Mouse (Mus musculus) left cerebral cortex, postnatal 36 days (tissue): ENCODE results near the gene Cpn1. TPM values are rescaled to one million over a fixed set of nuclear protein-coding genes. Genes with fewer than 3 reads are reported as not detected.
"Not testable (repeated sequence)": the region's sequence is repeated elsewhere in the genome, so short reads cannot be mapped to it uniquely, and the experiment has no call there.

Experiments used
- DNase-seq, 2 experiments: peaks; one replicate each; pipeline ENCODE4 v3.0.0; 2021 to 2022; ENCODE audit warnings: low spot score in 2 of 2, mixed read lengths in 1 of 2
- intact Hi-C: fragments of 180-260 bp; cut with DNase I; formaldehyde crosslinking; loops from one replicate; pipeline ENCODE4 v1.15.1; 2025
- total RNA-seq, 2 experiments: library from RNA; stranded (reverse); gene quantifications; 2 replicates each; pipeline ENCODE4 v1.2.3; 2021

The Cpn1 gene
- total RNA-seq, 2 experiments from 2014 or later: 0.17 to 0.48 TPM

DNA sequence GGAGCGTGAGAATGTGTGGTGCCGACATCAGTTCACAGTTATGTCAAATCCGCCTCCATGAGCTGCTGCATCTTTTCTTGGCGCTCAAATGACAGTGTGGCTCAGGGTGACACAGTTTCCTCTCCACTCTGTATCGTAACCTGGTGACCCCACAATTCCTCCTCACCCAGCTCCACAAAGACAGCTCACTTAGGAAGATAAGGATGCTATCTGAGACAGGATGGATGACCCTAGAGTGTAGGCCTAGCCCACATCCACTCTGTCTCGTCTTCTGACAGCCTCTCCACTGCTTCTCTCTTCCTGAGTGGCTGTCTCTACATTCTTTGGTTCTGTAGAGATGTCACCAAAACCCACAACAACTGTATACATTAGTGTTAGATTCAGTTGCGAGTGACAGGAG, 9.1 kb upstream of the Cpn1 start:
- no peak for DNase-seq
- intact Hi-C loops: no loop called here

DNA sequence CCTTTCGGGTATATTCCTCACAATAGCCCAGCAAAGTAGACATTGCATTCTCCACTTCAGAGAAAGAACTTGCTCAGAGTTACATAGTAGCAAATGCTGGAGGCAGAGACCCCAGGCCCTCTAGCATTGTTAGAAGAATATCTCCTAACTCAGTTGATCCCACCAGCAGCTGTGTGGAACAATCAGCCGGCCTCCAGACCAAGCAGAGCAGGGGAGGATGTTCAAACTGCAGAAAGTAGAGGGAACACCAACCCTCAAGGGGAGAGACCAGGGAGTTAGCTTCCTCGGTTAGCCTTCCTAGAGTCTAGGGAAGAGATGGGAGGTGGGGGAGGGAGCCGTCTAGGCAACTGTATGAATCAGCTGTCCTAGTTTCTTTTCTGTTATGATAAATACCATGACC, 6.1 kb upstream of the Cpn1 start:
- intact Hi-C loops: no loop called here
- no peak for DNase-seq

DNA sequence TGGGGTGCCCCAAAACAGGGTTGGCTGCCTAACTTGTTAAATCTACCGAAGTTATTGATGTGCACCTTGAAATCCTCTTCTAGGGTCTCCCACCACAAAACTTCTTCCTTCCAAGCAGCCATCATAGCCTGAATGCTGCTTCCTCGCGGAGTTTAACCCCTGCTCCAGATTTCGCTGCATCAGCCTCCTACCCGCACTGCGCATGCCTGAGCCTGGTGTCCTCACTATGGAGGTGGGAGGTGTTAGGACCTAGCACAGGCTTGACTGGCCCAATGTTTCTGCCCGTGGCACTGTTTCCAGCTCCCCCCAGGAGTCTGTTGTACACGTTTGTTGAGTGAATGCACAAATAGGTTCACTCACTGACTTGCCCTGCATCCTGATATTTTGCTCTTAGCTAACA, 4.0 kb upstream of the Cpn1 start:
- intact Hi-C loops: no loop called here
- DNase-seq: no peak

DNA sequence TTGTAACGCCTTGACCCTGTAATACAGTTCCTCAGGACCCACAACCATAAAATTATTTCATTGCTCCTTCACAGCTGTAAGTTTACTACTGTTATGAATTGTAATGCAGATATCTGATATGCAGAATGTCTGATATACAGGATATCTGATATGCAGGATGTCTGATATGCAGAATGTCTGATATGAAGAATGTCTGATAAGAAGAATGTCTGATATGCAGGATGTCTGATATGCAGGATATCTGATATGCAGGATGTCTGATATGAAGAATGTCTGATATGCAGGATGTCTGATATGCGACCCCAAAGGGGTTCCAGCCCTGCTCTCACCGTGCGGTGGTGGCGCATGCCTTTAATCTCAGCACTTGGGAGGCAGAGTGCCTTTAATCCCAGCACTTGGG, 4.4 kb downstream of the Cpn1 start:
- no peak for DNase-seq
- intact Hi-C loops: no loop called here

DNA sequence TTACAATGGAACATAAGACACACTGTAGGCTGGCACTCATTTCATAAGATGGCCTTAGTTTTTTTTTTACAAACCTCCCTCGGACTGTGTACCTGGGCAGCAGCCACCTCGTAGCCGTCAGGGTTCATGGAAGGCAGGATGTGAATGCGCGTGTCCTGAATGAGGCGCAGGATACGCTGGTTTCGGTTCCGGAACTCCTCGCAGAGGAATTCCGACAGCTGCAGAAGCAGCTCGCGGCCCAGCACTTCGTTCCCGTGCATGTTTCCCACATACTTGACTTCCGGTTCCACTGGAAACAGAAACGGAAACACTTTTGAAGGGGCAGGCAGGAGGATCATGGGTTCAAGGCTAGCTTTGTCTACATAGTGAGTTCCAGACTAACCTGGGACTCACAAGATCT, 5.6 kb downstream of the Cpn1 start:
- intact Hi-C loops: no loop called here

DNA sequence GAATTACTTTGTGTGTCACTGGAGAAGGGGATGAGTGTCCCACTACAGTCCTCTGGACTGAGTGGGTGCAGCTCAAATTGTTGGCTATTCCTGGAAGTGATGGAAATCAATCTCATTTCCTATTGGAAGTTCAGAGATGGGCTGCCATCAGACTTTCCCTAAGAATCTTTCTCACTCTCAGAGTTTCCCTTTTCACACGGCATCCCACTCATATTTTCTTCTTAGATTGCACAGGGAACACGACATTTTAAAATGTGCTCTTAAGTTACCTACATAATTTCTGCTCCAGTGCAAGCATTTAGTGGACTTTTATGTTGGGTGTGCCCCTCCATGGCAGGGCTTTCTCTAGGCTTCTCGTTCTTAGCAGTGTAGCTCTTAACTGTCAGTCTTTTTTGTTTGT, 8.6 kb downstream of the Cpn1 start:
- DNase-seq: no peak
- intact Hi-C loops: no loop called here

More for the DNA sequence above, 5.6 kb downstream of the Cpn1 start:
- DNase-seq: no peak

DNA sequence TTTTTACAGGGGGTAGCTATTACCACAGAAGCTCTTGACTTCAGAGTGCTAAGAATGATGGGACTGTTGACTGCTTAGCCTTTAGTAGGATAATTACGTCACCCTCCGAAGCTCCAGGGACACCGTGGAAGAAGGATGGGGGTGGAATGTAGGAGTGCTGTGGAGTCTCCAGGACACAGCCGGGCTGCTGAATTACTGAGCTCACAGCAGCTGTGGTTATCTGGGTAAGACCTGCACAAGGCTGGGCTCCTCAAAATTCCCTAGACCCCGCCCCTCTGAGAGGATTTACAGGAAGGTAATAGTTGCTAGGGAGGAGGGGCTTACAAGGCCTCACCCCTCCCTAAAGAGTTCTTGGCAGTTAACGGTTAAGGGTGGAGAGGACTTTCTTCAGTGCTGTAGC, 9.7 kb downstream of the Cpn1 start:
- intact Hi-C loops: no loop called here
- DNase-seq: no peak

DNA sequence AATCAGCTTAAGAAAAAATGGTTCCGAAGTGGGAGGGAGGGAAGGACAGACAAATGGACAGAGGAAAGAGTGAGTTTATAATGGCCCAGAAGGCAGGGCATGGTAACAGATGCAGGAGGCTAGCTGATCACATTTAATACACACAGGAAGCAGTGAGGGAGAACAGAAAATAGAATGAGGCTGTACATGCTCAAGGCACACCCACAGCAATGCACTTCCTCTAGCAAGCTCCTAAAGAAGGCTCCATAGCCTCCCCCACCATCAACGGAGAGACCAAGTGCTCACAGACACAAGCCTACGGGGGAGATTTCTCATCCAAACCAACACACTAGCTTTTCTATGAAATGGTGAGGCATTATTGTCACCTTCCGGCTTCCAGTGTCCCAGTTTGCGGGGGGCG, 12.1 kb downstream of the Cpn1 start:
- intact Hi-C loops: loop anchor here (5.0 kb wide), 1 partner anchor 33 kb away; no protein-coding TSS in a partner anchor
- DNase-seq: peak in 1 of 2 experiments; percentile 22

DNA sequence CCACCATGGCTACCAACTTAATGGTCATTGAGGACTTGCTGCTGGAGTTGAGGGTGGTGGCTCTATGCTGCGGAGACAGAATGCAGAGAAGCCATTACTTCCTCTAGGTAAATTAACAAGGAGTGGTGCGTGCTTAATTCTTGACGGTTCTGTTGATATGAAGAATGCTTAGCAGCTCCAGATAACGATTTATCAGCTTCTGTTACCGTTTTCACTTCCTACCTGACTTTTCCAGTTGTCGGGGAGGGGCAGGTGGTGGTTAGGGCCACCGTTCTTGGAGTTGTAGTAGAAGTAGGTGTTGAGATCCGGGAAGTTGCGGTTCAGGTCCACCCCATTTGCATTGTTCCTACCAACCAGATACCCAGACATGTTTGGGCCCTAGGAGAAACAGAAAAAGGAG, 12.6 kb downstream of the Cpn1 start:
- intact Hi-C loops: loop anchor here (5.0 kb wide), 1 partner anchor 34 kb away; no protein-coding TSS in a partner anchor

DNA sequence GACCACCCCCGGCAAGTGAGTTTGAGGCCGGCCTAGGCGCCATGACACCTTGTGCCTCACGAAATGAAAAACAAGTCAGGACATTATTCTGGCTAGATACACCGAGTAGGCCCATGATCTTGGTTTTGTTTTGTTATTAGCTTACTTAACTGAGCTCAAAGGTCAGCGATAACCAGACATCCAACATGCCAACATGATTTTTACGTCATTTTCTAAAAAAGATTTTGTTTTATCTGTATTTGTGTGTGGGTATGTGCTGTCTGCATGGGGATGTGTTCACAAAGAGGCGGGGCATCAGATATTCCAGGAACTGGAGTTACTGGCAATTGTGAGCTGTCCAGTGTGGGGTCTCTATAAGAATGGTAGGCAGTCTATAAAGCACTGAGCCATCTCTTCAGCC, 14.2 kb downstream of the Cpn1 start:
- DNase-seq: no peak
- intact Hi-C loops: loop anchor here (5.0 kb wide), 1 partner anchor 35 kb away; no protein-coding TSS in a partner anchor

More for the DNA sequence above, 12.6 kb downstream of the Cpn1 start:
- DNase-seq: no peak

DNA sequence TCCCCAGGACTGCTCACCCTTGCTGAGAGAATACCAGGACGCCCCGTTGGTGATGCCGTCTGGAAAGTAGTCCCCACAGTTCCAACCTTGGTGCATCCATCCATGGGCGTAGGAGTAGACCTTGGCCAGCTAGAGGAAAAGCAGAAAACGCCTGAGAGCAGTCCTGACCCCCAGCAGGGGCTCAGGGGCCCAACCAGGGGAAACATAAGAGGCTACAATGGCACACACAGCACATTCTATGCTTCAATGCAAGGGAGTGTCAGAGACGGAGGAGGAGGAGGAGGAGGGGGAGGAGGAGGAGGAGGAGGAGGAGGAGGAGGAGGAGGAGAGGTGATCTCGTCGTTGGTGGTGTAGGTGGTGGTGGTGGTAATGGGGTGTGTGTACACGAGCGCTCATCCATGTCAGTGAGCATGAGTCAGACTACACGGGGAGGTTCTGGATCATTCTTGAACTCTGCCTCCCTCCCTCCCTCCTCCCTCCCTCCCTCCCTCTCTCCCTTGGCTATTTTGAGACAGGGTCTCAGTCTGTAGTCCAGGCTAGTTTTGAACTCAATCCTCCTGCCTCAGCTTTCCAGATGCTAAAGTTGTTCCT, 17.8 kb downstream of the Cpn1 start:
- intact Hi-C loops: no loop called here
- no peak for DNase-seq

DNA sequence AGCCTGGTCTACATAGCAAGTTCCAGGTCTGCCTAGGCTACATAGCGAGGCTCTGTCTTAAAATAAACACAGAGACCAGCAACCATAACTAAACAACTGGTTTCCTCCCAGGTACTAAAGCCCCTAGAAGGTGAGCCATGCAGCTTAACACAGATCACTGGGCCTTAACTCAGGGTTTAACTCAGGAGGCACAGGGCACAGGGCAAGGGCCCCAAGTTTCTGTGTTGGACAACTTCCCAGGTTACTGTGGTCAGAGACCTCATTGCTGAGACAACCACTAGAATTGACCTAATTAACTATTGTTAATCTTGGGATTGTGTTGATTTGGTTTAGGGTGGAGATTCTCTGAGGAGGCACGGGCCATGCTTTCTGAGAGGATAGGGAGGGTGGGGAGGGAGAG, 19.9 kb downstream of the Cpn1 start:
- DNase-seq: no peak
- intact Hi-C loops: no loop called here

DNA sequence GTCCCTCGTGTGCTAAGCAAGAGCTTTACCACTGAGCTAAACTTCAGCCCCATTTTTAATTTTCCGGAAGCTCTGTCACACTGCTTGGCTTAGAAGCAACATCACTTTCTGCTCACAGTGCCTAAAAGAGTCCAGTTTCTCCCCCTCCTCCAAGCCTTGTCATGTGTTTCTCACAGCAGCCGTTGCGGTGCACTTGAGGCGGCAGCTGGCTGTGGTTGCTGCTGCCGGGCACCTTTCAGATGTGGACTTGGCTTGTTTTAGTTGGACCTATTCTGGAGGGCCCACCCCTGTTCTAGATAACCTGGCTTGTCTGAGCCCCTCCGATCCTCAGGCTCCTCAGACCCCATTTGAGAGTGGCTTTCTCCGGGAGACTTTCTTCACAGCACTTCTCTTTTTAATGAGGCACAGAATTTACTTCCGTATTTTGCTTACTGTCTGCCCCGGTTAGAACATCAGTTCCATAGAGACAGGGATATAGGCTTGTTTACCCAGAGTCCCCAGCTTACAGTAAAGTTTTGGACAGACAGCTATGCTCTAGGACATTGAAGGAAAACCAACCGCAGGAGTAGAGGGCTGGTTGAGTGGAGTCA, 20.8 kb downstream of the Cpn1 start:
- intact Hi-C loops: no loop called here

DNA sequence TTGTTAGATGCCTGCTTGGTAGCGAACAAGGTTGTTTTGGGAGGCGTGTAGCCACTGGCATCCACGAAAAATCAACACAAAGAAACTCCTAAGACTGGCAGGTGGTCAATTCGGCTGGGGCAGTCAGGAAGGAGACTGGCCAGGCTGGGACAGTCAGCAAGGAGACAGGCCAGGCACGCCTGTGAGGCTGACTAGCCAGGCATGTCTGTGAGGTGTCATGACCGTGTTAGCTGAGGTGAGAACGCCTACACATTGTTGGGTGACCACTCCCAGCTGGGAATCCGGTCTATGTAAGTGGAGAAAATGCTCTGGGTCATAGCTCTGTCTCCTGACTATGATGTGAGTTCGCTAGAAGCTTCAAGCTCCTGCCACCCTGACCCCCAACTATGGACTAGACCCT, 23.6 kb downstream of the Cpn1 start:
- intact Hi-C loops: no loop called here
- DNase-seq: no peak

More for the DNA sequence above, 20.8 kb downstream of the Cpn1 start:
- DNase-seq: no peak

DNA sequence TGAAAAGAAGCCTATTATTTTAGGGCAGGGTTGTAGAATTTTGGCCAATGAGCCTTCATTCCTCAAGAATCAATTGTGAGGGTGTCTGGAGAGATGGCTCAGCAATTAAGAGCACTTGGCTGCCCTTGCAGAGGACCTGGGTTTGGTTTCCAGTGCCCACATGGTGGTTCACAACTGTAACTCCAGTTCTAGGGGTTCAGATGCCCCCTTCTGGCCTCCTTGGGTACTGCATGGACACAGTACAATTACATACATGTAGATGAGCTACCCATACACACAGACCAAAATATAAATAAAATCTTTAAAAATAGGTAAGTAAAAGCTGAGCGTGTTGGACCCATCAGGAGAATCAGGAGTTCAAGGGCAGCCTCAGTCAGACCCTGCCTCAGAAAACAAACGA, 25.2 kb downstream of the Cpn1 start:
- DNase-seq: no peak
- intact Hi-C loops: no loop called here

DNA sequence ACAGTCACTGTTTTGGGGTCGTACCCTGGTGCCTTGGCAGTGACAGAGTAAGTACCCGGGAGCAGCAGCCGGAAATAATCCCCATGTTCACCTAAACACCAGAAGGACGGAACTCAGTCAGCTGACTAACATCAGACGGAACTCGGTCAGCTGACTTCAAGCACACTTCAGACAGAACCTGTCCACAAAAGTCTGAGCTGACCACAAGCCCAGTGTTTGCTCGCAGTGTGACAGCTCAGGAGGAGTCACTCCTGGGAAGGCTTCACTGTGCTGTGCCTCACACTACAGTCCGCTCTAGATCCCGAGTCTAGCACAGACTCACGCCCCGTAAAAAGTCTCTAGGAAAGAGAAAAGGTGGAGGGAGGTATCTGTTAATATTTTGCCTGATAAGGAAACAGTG, 26.3 kb downstream of the Cpn1 start:
- no peak for DNase-seq
- intact Hi-C loops: loop anchor here (1.0 kb wide), 1 partner anchor 128 kb away; no protein-coding TSS in a partner anchor

DNA sequence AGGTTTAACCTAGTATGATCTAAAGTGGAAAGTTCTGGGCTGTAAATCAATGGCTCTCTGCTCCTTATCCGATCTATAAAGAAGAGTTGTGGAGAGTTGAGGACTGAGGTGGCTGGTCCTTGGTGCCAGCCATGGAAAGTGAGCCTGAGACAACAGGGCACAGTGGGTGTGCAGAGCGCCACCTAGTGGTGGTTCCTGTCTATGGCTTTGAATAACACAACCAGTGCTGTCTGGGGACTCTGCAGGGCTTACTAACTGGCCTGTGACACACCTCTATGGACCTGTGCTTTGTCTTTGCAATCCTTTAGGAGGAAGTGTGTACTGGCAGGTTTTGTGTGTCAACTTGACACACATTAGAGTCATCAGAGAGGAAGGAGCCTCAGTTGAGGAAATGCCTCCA, 27.2 kb downstream of the Cpn1 start:
- peak; percentile 57 to 61 for DNase-seq
- intact Hi-C loops: no loop called here

DNA sequence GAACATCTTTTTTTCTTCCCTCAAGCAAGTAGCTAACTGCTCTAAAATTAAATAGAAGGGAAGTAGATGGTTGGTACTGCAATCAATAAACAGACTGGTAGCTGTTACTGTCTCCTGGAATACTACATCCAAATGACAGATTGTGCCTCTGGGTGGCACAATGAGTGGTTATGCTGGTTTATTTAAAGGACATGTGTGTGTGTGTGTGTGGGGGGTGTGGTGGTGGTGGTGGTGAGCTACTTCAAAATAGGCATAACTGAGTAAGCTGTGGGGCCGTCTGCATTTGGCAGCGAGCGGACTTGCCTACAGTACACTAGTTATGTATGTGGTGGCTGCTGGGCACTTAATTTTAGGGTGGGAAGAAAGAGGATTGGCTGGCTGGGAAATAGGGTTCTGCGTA, 28.5 kb downstream of the Cpn1 start:
- peak; percentile 62 to 63 for DNase-seq
- intact Hi-C loops: no loop called here

DNA sequence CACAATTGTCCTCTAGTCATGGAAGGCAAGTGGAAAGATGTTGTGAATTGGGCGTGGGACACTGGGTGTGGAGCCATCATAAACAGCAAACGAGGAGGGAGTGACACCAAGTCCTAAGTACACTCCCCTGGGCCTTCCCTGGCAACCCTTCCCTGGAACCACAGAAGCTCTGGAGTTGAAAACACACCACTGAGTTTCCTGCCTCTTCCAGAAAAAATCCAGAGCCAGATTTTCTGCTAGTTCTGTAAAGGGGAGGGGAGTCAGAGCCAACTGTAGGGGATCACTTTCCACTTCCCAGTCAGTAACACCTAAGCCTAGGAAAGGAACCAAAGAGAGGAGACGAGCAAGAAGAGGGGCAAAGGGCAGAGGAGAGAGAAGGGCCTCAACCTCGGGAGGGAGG, 29.0 kb downstream of the Cpn1 start:
- no peak for DNase-seq
- intact Hi-C loops: no loop called here

DNA sequence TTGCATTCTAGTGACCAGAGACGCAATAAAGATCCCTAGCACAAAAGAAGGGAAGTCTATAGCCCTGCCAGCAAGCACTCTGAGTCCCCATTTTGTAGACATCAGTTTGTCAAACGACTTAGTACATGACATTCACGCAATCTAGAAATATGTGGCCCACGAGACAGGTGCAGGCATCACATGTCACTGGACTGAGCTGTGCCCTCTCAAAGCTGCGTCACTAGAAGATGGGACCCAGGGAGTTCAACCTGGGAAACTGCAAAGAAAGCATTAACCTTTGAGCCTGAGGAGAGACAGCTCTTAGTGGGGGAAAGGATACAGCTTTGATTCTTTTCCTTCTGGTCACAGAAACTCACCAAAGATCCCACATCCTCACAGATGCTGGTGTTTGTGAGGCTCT, 31.1 kb downstream of the Cpn1 start:
- intact Hi-C loops: no loop called here
- no peak for DNase-seq

DNA sequence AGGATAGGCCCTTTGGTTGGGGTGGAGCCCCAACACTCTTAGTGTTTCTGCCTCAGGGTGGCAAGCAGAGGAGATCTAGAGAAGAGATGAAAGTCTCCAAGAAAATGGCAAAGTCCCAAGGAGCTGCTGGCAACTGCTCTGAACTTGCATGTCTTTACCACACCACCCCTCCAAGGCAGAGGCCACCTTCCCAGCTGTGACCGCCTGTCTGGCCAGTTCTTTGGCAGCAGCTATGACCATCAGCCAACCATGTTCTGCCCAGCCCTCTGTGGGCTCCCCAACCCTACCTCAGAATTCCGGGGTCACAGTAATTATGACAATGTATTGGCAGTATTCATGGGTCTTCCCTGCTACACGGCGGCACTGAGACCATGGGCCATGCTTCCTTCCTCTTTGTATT, 31.5 kb downstream of the Cpn1 start:
- no peak for DNase-seq
- intact Hi-C loops: no loop called here

DNA sequence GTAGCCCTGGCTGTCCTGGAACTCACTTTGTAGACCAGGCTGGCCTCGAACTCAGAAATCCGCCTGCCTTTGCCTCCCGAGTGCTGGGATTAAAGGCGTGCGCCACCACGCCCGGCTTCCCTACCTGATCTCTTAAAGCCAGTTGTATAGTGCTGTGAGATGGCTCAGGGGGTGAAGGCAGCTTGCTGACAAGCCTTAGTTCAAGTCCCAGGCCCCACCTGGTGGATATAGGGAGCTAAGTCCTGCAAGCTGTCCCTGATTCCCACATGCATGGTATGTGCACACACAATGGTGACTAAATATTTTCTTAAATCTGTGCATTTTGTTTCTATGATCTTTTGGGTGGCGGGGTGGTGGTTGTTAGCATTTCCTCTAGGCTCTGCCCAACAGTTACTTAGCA, 33.4 kb downstream of the Cpn1 start:
- intact Hi-C loops, DNase-seq: not testable (repeated sequence)
